Mouse (Mus musculus) kidney, adult 2 months (tissue): ENCODE data around the gene Pea15a.

ENCODE experiments used
- CTCF ChIP-seq: fragments of 200-500 bp; conservative IDR thresholded peaks from 2 replicates; pipeline ENCODE4 v1.5.1; 2011; ENCODE audit warnings: low read depth, mild to moderate bottlenecking, control low read depth, low read length, moderate library complexity, mixed read lengths; ENCODE audit not compliant: insufficient read depth, insufficient read length
- POLR2A ChIP-seq: fragments of 200-500 bp; IDR thresholded peaks from one replicate; pipeline ENCODE4 v1.6.1; 2011; ENCODE audit warnings: low read depth, low read length, control low read depth

DNA sequence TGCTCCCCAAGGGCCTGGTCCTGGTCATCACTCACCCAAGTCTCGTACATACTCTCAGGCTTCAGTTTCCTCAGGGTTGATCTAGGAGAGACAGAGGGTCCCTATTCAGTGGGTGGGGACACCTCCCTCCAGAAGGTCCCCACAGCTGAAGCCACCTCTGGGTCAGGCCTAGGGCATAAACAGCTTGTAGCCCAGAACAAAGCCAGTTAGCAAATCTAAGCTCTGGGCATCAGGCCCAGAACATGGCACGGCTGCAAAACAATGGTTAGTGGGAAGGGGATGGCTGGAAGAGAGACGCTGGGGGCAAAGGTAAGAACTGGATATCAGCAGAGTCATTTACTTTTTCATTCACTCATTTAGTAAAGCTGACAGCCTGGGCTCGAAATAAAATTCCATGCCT is 7.2 kb upstream of the Pea15a start:
- TF ChIP-seq CTCF (no peak), POLR2A (no peak)
